Mouse (Mus musculus) heart, adult 2 months (tissue): Measurements from ENCODE around the gene Cpa5.

Source experiments
- CTCF ChIP-seq: fragments of 200-600 bp; IDR thresholded peaks from 2 replicates; pipeline ENCODE4 v1.8.1; 2022; ENCODE audit warnings: antibody characterized with exemption, mild to moderate bottlenecking, moderate library complexity
- POLR2A ChIP-seq: fragments of 200-500 bp; IDR thresholded peaks from 2 replicates; pipeline ENCODE4 v1.6.1; 2011; ENCODE audit warnings: mild to moderate bottlenecking, low read depth, low read length, control low read depth; ENCODE audit not compliant: insufficient read depth

DNA sequence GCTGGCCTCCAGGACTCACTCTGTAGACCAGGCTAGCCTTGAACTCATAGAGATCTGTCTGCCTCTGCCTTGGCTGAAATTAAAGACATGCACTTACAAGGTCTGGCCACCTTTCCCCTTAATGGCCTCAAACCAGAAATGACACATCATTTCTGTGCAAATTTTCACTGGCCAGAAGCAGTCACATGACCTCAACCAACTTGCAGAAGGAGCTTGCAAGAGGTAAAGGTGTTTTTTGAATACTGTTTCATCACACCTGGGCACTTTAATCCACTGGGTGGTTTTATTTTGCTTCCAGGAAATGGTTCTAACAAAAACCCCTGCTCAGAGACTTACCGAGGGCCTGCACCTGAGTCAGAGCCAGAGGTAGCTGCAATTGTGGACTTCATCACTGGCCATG, 19.2 kb downstream of the Cpa5 start:
- no peak for TF ChIP-seq CTCF
- no peak for TF ChIP-seq POLR2A
